Mouse (Mus musculus) T-helper 2 cell (primary cell): ENCODE data around the gene Itih2.

Experiments
- in situ Hi-C: fragments of 300-600 bp; cut with MboI, MseI; formaldehyde crosslinking; loops from one replicate; pipeline ENCODE4 v1.15.1; 2025; ENCODE audit warnings: high pct_unique_total_duplicates

Gene Itih2

GRCm38 (mm10) chr2:10047758-10048436 lies 83.3 kb downstream of the Itih2 start:
- in situ Hi-C loops = no loop called here
